Mouse (Mus musculus): ENCODE results near the gene Dgkb.

DNA sequence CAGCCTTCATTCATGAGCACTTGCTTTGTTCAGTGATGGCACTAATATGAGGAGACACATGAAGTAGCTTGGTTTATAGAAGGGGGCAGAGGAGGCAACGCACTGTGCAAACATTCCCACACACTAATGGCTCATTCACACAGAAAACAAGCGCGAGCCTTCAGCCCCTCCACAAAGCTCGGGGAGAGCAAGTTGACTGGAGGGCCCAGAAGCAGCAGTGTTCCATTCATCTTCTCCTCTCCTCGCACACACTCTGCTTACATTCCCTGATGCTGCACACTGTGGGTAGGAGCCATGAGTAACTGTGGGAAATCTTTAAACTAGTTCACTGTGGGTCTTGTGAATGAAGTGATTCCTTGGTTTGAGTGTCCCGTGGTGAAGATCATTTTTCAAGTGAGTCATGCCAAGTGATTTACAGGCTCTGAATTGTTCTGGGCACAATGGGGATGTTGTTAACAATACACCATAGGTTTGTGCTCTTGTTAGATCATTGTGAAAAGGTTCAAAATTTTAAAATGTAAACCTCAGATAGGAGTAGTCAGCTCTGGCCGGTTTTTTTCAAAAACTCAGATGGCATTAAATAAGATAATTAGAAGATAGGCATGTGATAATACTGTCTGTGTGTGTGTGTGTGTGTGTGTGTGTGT lies 779.0 kb downstream of the Dgkb start:
- no peak for TF ChIP-seq CTCF (IDR thresholded peaks at IDR 0.05; ENCODE audit: low read depth)
- no peak for TF ChIP-seq EP300 (optimal IDR thresholded peaks at IDR 0.05)

All from stomach, postnatal 0 days (tissue).